Mouse (Mus musculus) limb, embryonic 11.5 days (tissue): ENCODE measurements at regions not wholly inside any gene's neighbourhood (a gene's known extent, or its start where the extent isn't known, plus 50 kb on each side); places are given as distances from the start of the nearest gene placed in this dataset.

Experiments
- ATAC-seq: fragments of 200-750 bp; cut with Nextera tagmentation; 2 replicates; pipeline ENCODE4 v1.8.0; 2017; ENCODE audit warnings: low read depth; ENCODE audit not compliant: insufficient number of reproducible peaks, low FRiP score, low TSS enrichment
- DNase-seq: peaks from one replicate; pipeline ENCODE4 v3.0.0-alpha.2; 2015; ENCODE audit warnings: low spot score
- H3K27ac ChIP-seq: fragments of 300-500 bp; sonication (generic); replicated peaks from 2 replicates; pipeline ENCODE4 v1.5.1; 2014; ENCODE audit warnings: low read depth, mild to moderate bottlenecking, low read length
- H3K27me3 ChIP-seq: fragments of 300-500 bp; sonication (generic); 2 replicates; pipeline ENCODE4 v1.6.1; 2014; ENCODE audit warnings: mild to moderate bottlenecking, low read length, mixed read lengths; ENCODE audit not compliant: control insufficient read depth, insufficient read depth
- H3K36me3 ChIP-seq: fragments of 300-500 bp; sonication (generic); 2 replicates; pipeline ENCODE4 v1.6.1; 2014; ENCODE audit warnings: mild to moderate bottlenecking, low read length, moderate library complexity, mixed read lengths; ENCODE audit not compliant: control insufficient read depth, insufficient read depth
- H3K4me1 ChIP-seq: fragments of 300-500 bp; sonication (generic); 2 replicates; pipeline ENCODE4 v1.6.1; 2014; ENCODE audit warnings: low read length, mixed read lengths; ENCODE audit not compliant: control insufficient read depth, insufficient read depth
- H3K4me2 ChIP-seq: fragments of 300-500 bp; sonication (generic); 2 replicates; pipeline ENCODE4 v1.6.1; 2014; ENCODE audit warnings: low read depth, mild to moderate bottlenecking, moderate library complexity; ENCODE audit not compliant: severe bottlenecking
- H3K4me3 ChIP-seq: fragments of 300-500 bp; sonication (generic); 2 replicates; pipeline ENCODE4 v1.5.1; 2014; ENCODE audit warnings: low read depth, low read length
- H3K9ac ChIP-seq: fragments of 300-500 bp; sonication (generic); 2 replicates; pipeline ENCODE4 v1.6.1; 2014; ENCODE audit warnings: mild to moderate bottlenecking, low read length
- H3K9me3 ChIP-seq: fragments of 300-500 bp; sonication (generic); 2 replicates; pipeline ENCODE4 v1.6.1; 2016; ENCODE audit warnings: low read length; ENCODE audit not compliant: control insufficient read depth
- WGBS: fragments of 180-500 bp; shearing (Covaris S2); extraction: QIAGEN DNeasy Blood & Tissue Kit; methylation state at CpG from one replicate; pipeline ENCODE4 v1.1.7; 2014; 5-methylcytosine and 5-hydroxymethylcytosine counted together

- no peaks in the 10 kb centered on the region for H3K36me3 ChIP-seq
- no peak overlapping the region for H3K4me2 ChIP-seq
- ATAC-seq (no peak), DNase-seq (no peak)
- H3K4me1 ChIP-seq = no peaks in the 10 kb centered on the region
- no peak overlapping the region for H3K4me3 ChIP-seq
- WGBS = 81% methylated on average over 6 of the region's 6 CpGs
- H3K9me3 ChIP-seq = no peaks in the 10 kb centered on the region
- no peak overlapping the region for H3K9ac ChIP-seq
- no peak overlapping the region for H3K27ac ChIP-seq
- H3K27me3 ChIP-seq = no peaks in the 10 kb centered on the region
These were observed 826.5 kb downstream of the Mat2b start for GRCm38 (mm10) chr11:39868451-39868979.
